Mouse (Mus musculus) MEL (cell line): ENCODE data around the gene Hhex. TPM values are rescaled to one million over a fixed set of nuclear protein-coding genes. Genes with fewer than 3 reads are reported as not detected.

Experiments
- DNase-seq: peaks from one replicate; pipeline ENCODE4 v3.0.0; 2011; ENCODE audit warnings: low read depth, low spot score
- H3K27ac ChIP-seq: 2 replicates; pipeline ENCODE4 v1.5.1; 2012; ENCODE audit warnings: low read depth, mild to moderate bottlenecking, control low read depth, low read length, moderate library complexity; ENCODE audit not compliant: control insufficient read depth
- H3K27me3 ChIP-seq, 2 experiments: fragments of 150-350 bp in 1 of 2; sonication (generic) in 1 of 2; 2 replicates each; pipeline ENCODE4 v1.6.1; 2012; ENCODE audit warnings: low read length in 2 of 2, mild to moderate bottlenecking in 2 of 2, improper control_type of control experiment in 1 of 2, moderate library complexity in 1 of 2; ENCODE audit not compliant: insufficient read depth in 2 of 2, control insufficient read depth in 1 of 2
- H3K36me3 ChIP-seq, 2 experiments: 2 replicates each; pipeline ENCODE4 v1.6.1; 2012 to 2014; ENCODE audit warnings: low read length in 2 of 2, improper control_type of control experiment in 1 of 2, inconsistent platforms in 1 of 2, mild to moderate bottlenecking in 1 of 2; ENCODE audit not compliant: insufficient read depth in 2 of 2, control insufficient read depth in 1 of 2
- H3K4me1 ChIP-seq, 2 experiments: fragments of 150-350 bp in 1 of 2; sonication (generic) in 1 of 2; 2 replicates each; pipeline ENCODE4 v1.6.1; 2012; ENCODE audit warnings: low read length in 2 of 2, improper control_type of control experiment in 1 of 2, mild to moderate bottlenecking in 1 of 2; ENCODE audit not compliant: insufficient read depth in 2 of 2, control insufficient read depth in 1 of 2
- H3K4me3 ChIP-seq, 2 experiments: fragments of 150-350 bp in 1 of 2; sonication (generic) in 1 of 2; 2 replicates each; pipeline ENCODE4 v1.5.1; 2012; ENCODE audit warnings: low read depth in 2 of 2, low read length in 2 of 2, mild to moderate bottlenecking in 2 of 2, moderate library complexity in 2 of 2, control low read depth in 1 of 2, improper control_type of control experiment in 1 of 2; ENCODE audit not compliant: control insufficient read depth in 1 of 2, insufficient read depth in 1 of 2
- H3K79me2 ChIP-seq: 2 replicates; pipeline ENCODE4 v1.6.1; 2012; ENCODE audit warnings: mild to moderate bottlenecking, low read length, moderate library complexity; ENCODE audit not compliant: control insufficient read depth, poor library complexity, insufficient read depth
- H3K9ac ChIP-seq: 2 replicates; pipeline ENCODE4 v1.6.1; 2012; ENCODE audit warnings: low read depth, mild to moderate bottlenecking, control low read depth, low read length, moderate library complexity; ENCODE audit not compliant: control insufficient read depth, poor library complexity, severe bottlenecking
- H3K9me3 ChIP-seq: fragments of 150-350 bp; sonication (generic); replicated peaks from 2 replicates; pipeline ENCODE4 v1.6.1; 2012; ENCODE audit warnings: mild to moderate bottlenecking, low read length, improper control_type of control experiment, moderate library complexity; ENCODE audit not compliant: insufficient read depth
- CHD1 ChIP-seq: IDR thresholded peaks from 2 replicates; pipeline ENCODE4 v1.6.1; 2012; ENCODE audit warnings: low read depth, mild to moderate bottlenecking, inconsistent platforms, low read length, improper control_type of control experiment
- CTCF ChIP-seq, 3 experiments: IDR thresholded peaks in 2 of 3; conservative IDR thresholded peaks in 1 of 3; 2 replicates each; pipeline ENCODE4 v1.5.1; 2011 to 2012; ENCODE audit warnings: low read length in 3 of 3, low read depth in 2 of 3, mild to moderate bottlenecking in 2 of 3, improper control_type of control experiment in 1 of 3, inconsistent platforms in 1 of 3, mixed read lengths in 1 of 3, moderate library complexity in 1 of 3; ENCODE audit not compliant: control insufficient read depth in 1 of 3, insufficient read depth in 1 of 3, poor library complexity in 1 of 3, severe bottlenecking in 1 of 3
- E2F4 ChIP-seq: IDR thresholded peaks from 2 replicates; pipeline ENCODE4 v1.6.1; 2011; ENCODE audit warnings: low read depth, low read length, improper control_type of control experiment, borderline replicate concordance
- GATA1 ChIP-seq: IDR thresholded peaks from 2 replicates; pipeline ENCODE4 v1.6.1; 2011; ENCODE audit warnings: low read depth, low read length, improper control_type of control experiment
- HCFC1 ChIP-seq: IDR thresholded peaks from 2 replicates; pipeline ENCODE4 v1.6.1; 2012; ENCODE audit warnings: low read depth, mild to moderate bottlenecking, inconsistent platforms, low read length, improper control_type of control experiment, moderate library complexity
- JUND ChIP-seq: IDR thresholded peaks from 2 replicates; pipeline ENCODE4 v1.6.1; 2011; ENCODE audit warnings: low read depth, mild to moderate bottlenecking, improper control_type of control experiment, low read length
- MAFK ChIP-seq: IDR thresholded peaks from 2 replicates; pipeline ENCODE4 v1.6.1; 2011; ENCODE audit warnings: low read depth, mild to moderate bottlenecking, low read length, improper control_type of control experiment, borderline replicate concordance
- MAX ChIP-seq: IDR thresholded peaks from 2 replicates; pipeline ENCODE4 v1.6.1; 2011; ENCODE audit warnings: low read length, improper control_type of control experiment
- MAZ ChIP-seq: IDR thresholded peaks from 2 replicates; pipeline ENCODE4 v1.6.1; 2012; ENCODE audit warnings: low read depth, mild to moderate bottlenecking, inconsistent platforms, low read length, improper control_type of control experiment
- MXI1 ChIP-seq: IDR thresholded peaks from 2 replicates; pipeline ENCODE4 v1.6.1; 2011; ENCODE audit warnings: mild to moderate bottlenecking, low read depth, low read length, improper control_type of control experiment
- NELFE ChIP-seq: IDR thresholded peaks from 2 replicates; pipeline ENCODE4 v1.6.1; 2011; ENCODE audit warnings: low read depth, low read length, improper control_type of control experiment
- POLR2AphosphoS5 ChIP-seq: IDR thresholded peaks from 2 replicates; pipeline ENCODE4 v1.6.1; 2012; ENCODE audit warnings: low read depth, borderline replicate concordance, mild to moderate bottlenecking, inconsistent platforms, low read length, moderate library complexity, mixed read lengths
- RCOR1 ChIP-seq: IDR thresholded peaks from 2 replicates; pipeline ENCODE4 v1.6.1; 2012; ENCODE audit warnings: low read depth, mild to moderate bottlenecking, inconsistent platforms, low read length, improper control_type of control experiment
- TAL1 ChIP-seq: IDR thresholded peaks from 2 replicates; pipeline ENCODE4 v1.6.1; 2012; ENCODE audit warnings: mild to moderate bottlenecking, inconsistent platforms, low read length, moderate library complexity, mixed read lengths
- TCF12 ChIP-seq: IDR thresholded peaks from 2 replicates; pipeline ENCODE4 v1.6.1; 2014; ENCODE audit warnings: low read depth, mild to moderate bottlenecking, inconsistent platforms, low read length, improper control_type of control experiment, moderate library complexity
- UBTF ChIP-seq: IDR thresholded peaks from 2 replicates; pipeline ENCODE4 v1.6.1; 2012; ENCODE audit warnings: low read depth, mild to moderate bottlenecking, inconsistent platforms, low read length, improper control_type of control experiment, moderate library complexity, borderline replicate concordance; ENCODE audit not compliant: insufficient read depth
- USF1 ChIP-seq: IDR thresholded peaks from 2 replicates; pipeline ENCODE4 v1.6.1; 2014; ENCODE audit warnings: low read depth, mild to moderate bottlenecking, inconsistent platforms, low read length, improper control_type of control experiment, moderate library complexity
- USF2 ChIP-seq, 2 experiments: IDR thresholded peaks; 2 replicates each; pipeline ENCODE4 v1.6.1; 2011 to 2012; ENCODE audit warnings: improper control_type of control experiment in 2 of 2, low read length in 2 of 2, borderline replicate concordance in 1 of 2, inconsistent platforms in 1 of 2, low read depth in 1 of 2, mild to moderate bottlenecking in 1 of 2; ENCODE audit not compliant: insufficient read depth in 1 of 2
- ZC3H11A ChIP-seq: IDR thresholded peaks from 2 replicates; pipeline ENCODE4 v1.6.1; 2012; ENCODE audit warnings: low read depth, mild to moderate bottlenecking, inconsistent platforms, low read length, improper control_type of control experiment
- ZKSCAN1 ChIP-seq: IDR thresholded peaks from 2 replicates; pipeline ENCODE4 v1.6.1; 2012; ENCODE audit warnings: low read depth, mild to moderate bottlenecking, inconsistent platforms, low read length, improper control_type of control experiment, moderate library complexity
- polyA plus RNA-seq, 2 experiments: library from polyadenylated mRNA; stranded (reverse) in 1 of 2; unstranded in 1 of 2; fragments of >175 nt in 1 of 2; fragments of >200 nt in 1 of 2; gene quantifications; 2 replicates each; pipeline versions ENCODE4 v1.2.1 to v1.2.4; 2012; ENCODE audit warnings: low replicate concordance in 2 of 2, low read depth in 1 of 2; ENCODE audit not compliant: insufficient read length in 2 of 2, insufficient read depth in 1 of 2, missing spikeins in 1 of 2
- total RNA-seq: library from RNA; depleted of rRNA; stranded (reverse); fragments of 300-350 nt; gene quantifications from 2 replicates; pipeline ENCODE4 v1.2.3, GENCODE M21; 2012

Hhex gene
- total and polyA plus RNA-seq, 3 experiments: not detected

DNA sequence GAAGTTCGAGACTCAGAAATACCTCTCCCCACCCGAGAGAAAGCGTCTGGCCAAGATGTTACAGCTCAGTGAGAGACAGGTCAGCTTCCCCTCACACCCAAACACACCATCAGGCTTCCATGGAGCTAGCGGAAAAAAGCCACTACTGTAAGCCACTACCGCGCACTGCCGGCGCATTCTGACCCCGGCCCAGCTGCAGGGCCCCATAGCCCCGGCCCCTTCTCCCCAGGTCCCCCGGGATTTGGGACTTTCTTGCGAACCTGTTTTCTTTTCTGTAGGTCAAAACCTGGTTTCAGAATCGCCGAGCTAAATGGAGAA lies 2.6 kb downstream of the Hhex start:
- no peak overlapping the region for H3K4me3 ChIP-seq
- TF ChIP-seq CHD1: no peak
- TF ChIP-seq MAZ: no peak
- no peak for TF ChIP-seq HCFC1
- TF ChIP-seq NELFE: no peak
- no peak for TF ChIP-seq MAX
- no peak for TF ChIP-seq JUND
- TF ChIP-seq POLR2AphosphoS5: no peak
- TF ChIP-seq GATA1: no peak
- TF ChIP-seq USF2 (IDR thresholded peaks at IDR 0.05; ENCODE audit: borderline replicate concordance in 1 of 2, insufficient read depth in 1 of 2, low read depth in 1 of 2, low read length in 2 of 2): no peak
- DNase-seq: no peak
- H3K4me1 ChIP-seq: no peaks in the 10 kb centered on the region
- H3K27ac ChIP-seq: no peak overlapping the region
- no peak overlapping the region for H3K9ac ChIP-seq
- no peaks in the 10 kb centered on the region for H3K9me3 ChIP-seq
- no peaks in the 10 kb centered on the region; a peak in 1 of 4 replicates for H3K27me3 ChIP-seq
- no peaks in the 10 kb centered on the region for H3K79me2 ChIP-seq
- H3K36me3 ChIP-seq: no peaks in the 10 kb centered on the region

DNA sequence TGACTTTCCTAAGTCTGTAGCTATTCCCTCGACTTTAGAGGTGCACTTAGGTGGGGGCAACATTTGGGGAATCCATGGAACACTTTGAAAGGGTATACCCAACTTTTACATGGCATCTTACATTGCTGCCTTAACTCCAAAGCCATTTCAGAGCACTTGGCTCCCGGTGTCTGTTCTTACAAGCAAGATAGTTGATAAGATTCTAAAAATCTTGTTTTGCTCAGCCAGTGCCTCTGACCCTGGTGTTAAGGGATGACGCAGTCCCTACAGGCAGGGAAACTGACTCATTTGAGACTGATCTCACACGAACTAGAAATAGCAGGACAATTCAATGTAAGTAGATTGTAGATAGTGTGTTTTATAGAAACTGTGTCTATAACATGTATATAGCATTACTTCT lies 5.6 kb downstream of the Hhex start:
- DNase-seq: no peak
- H3K9me3 ChIP-seq: no peaks in the 10 kb centered on the region
- H3K27ac ChIP-seq: no peak overlapping the region
- H3K36me3 ChIP-seq: peaks cover 0 to 11% of the 10 kb centered on the region in 2 experiments; a peak in 2 of 4 replicates
- TF ChIP-seq USF2 (IDR thresholded peaks at IDR 0.05; ENCODE audit: borderline replicate concordance in 1 of 2, insufficient read depth in 1 of 2, low read depth in 1 of 2, low read length in 2 of 2) (no peak), NELFE (no peak), TCF12 (no peak), MAFK (no peak), ZKSCAN1 (no peak), E2F4 (no peak), UBTF (no peak), RCOR1 (no peak), TAL1 (no peak), MAZ (no peak), USF1 (no peak), CTCF (IDR thresholded peaks at IDR 0.05 in 2 of 3, conservative IDR thresholded peaks at IDR 0.05 in 1 of 3; ENCODE audit: control insufficient read depth in 1 of 3, insufficient read depth in 1 of 3, low read depth in 2 of 3, low read length in 3 of 3, poor library complexity in 1 of 3, severe bottlenecking in 1 of 3) (no peak), MXI1 (no peak), ZC3H11A (no peak), JUND (no peak)
- H3K4me3 ChIP-seq: no peak overlapping the region
- H3K79me2 ChIP-seq: no peaks in the 10 kb centered on the region
- no peak overlapping the region for H3K9ac ChIP-seq
- peaks cover 0 to 7% of the 10 kb centered on the region in 2 experiments; a peak in 2 of 4 replicates for H3K4me1 ChIP-seq
- no peaks in the 10 kb centered on the region; a peak in 1 of 4 replicates for H3K27me3 ChIP-seq
